Mouse (Mus musculus): Measurements from ENCODE around the gene Nlrc4. TPM values are rescaled to one million over a fixed set of nuclear protein-coding genes. Genes with fewer than 3 reads are reported as not detected.

Nlrc4 gene
- polyA plus RNA-seq, 1 experiment from 2014 or later, result 0.30 TPM

DNA sequence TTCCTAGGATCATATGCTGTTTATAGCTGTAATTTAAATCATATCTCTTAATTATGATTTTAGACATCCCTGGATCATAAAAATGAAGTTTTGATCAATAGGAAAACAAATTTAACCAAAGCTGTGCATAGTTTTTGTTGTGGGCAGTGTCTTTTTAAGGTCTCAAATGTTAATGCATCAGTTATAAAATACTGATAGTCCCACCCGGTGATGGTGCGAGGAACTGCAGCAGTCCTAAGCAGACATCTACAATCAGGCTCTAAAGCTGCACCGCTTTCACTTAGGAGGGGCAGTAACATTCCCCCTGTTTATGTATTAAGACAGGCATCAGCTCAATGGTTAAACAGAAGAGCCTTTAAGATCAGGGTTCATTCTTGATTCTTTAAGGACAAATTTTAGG is 69.1 kb downstream of the Nlrc4 start:
- Histone ChIP-seq H3K4me2 (ENCODE audit: low read length) (no peak overlapping the region), H3K9me3 (ENCODE audit: control insufficient read depth, low read length) (no peaks in the 10 kb centered on the region), H3K27me3 (ENCODE audit: control insufficient read depth, insufficient read depth, low read length) (no peaks in the 10 kb centered on the region), H3K36me3 (ENCODE audit: control insufficient read depth, insufficient read depth, low read length) (peaks cover 40% of the 10 kb centered on the region), H3K27ac (replicated peaks in 1 of 2; ENCODE audit: control insufficient read depth in 1 of 2, insufficient read depth in 1 of 2, low read depth in 2 of 2, low read length in 2 of 2) (no peak overlapping the region), H3K9ac (ENCODE audit: low read length) (no peak overlapping the region), H3K4me3 (ENCODE audit: control insufficient read depth in 1 of 2, insufficient read depth in 1 of 2, low read depth in 1 of 2, low read length in 2 of 2) (no peak overlapping the region), H3K4me1 (ENCODE audit: control insufficient read depth in 2 of 2, insufficient read depth in 2 of 2, low read length in 2 of 2) (no peaks in the 10 kb centered on the region)
- ATAC-seq (ENCODE audit: insufficient number of reproducible peaks, insufficient read depth, low FRiP score, low read depth), result no peak
- 73% methylated on average over 3 of the region's 3 CpGs for WGBS

GRCm38 (mm10) chr17:74386657-74387056 is 72.3 kb downstream of the Nlrc4 start:
- H3K36me3 ChIP-seq (ENCODE audit: control insufficient read depth, insufficient read depth, low read length), result peaks cover 71% of the 10 kb centered on the region
- no peak overlapping the region for H3K4me3 ChIP-seq (ENCODE audit: control insufficient read depth in 1 of 2, insufficient read depth in 1 of 2, low read depth in 1 of 2, low read length in 2 of 2)
- no peaks in the 10 kb centered on the region for H3K4me1 ChIP-seq (ENCODE audit: control insufficient read depth in 2 of 2, insufficient read depth in 2 of 2, low read length in 2 of 2)
- H3K4me2 ChIP-seq (ENCODE audit: low read length), result no peak overlapping the region
- no peak for ATAC-seq (ENCODE audit: insufficient number of reproducible peaks, insufficient read depth, low FRiP score, low read depth)
- H3K27me3 ChIP-seq (ENCODE audit: control insufficient read depth, insufficient read depth, low read length), result no peaks in the 10 kb centered on the region
- no peak overlapping the region for H3K9ac ChIP-seq (ENCODE audit: low read length)
- no peaks in the 10 kb centered on the region for H3K9me3 ChIP-seq (ENCODE audit: control insufficient read depth, low read length)
- H3K27ac ChIP-seq (replicated peaks in 1 of 2; ENCODE audit: control insufficient read depth in 1 of 2, insufficient read depth in 1 of 2, low read depth in 2 of 2, low read length in 2 of 2), result no peak overlapping the region

- Histone ChIP-seq H3K27me3 (ENCODE audit: control insufficient read depth, insufficient read depth, low read length) (no peaks in the 10 kb centered on the region), H3K27ac (replicated peaks in 1 of 2; ENCODE audit: control insufficient read depth in 1 of 2, insufficient read depth in 1 of 2, low read depth in 2 of 2, low read length in 2 of 2) (no peak overlapping the region), H3K36me3 (ENCODE audit: control insufficient read depth, insufficient read depth, low read length) (peaks cover 85% of the 10 kb centered on the region), H3K9ac (ENCODE audit: low read length) (no peak overlapping the region), H3K4me2 (ENCODE audit: low read length) (no peak overlapping the region), H3K4me3 (ENCODE audit: control insufficient read depth in 1 of 2, insufficient read depth in 1 of 2, low read depth in 1 of 2, low read length in 2 of 2) (no peak overlapping the region), H3K9me3 (ENCODE audit: control insufficient read depth, low read length) (no peaks in the 10 kb centered on the region), H3K4me1 (ENCODE audit: control insufficient read depth in 2 of 2, insufficient read depth in 2 of 2, low read length in 2 of 2) (no peaks in the 10 kb centered on the region)
- 95% methylated on average over 1 of the region's 1 CpGs for WGBS
- no peak for ATAC-seq (ENCODE audit: insufficient number of reproducible peaks, insufficient read depth, low FRiP score, low read depth)
Observed at GRCm38 (mm10) chr17:74376916-74377315, 82.0 kb downstream of the Nlrc4 start.

Other genes with a start within 250 kb of the Nlrc4 start
- gene Memo1, start 163.6 kb downstream of the Nlrc4 start, polyA plus RNA-seq (2014; fragmentation: Nextera tagmentation; extraction: Ambion mirVana), result 77.4 and 80.7 TPM in 2 replicates
- gene Dpy30, start 135.2 kb downstream of the Nlrc4 start, polyA plus RNA-seq (2014; fragmentation: Nextera tagmentation; extraction: Ambion mirVana), result 188 and 189 TPM in 2 replicates
- 20.1 and 21.4 TPM in 2 replicates for gene Spast, start 120.2 kb downstream of the Nlrc4 start, polyA plus RNA-seq (2014; fragmentation: Nextera tagmentation; extraction: Ambion mirVana)
- gene Slc30a6, start 63.5 kb downstream of the Nlrc4 start, polyA plus RNA-seq (2014; fragmentation: Nextera tagmentation; extraction: Ambion mirVana), result 28.3 and 30.8 TPM in 2 replicates
- gene Yipf4, start 30.4 kb upstream of the Nlrc4 start, polyA plus RNA-seq (2014; fragmentation: Nextera tagmentation; extraction: Ambion mirVana), result 65.0 and 70.1 TPM in 2 replicates
- gene Birc6, start 69.2 kb upstream of the Nlrc4 start, polyA plus RNA-seq (2014; fragmentation: Nextera tagmentation; extraction: Ambion mirVana), result 75.3 and 76.6 TPM in 2 replicates